Mouse (Mus musculus) Patski (cell line): ENCODE measurements around the gene Cela3b. TPM values are rescaled to one million over a fixed set of nuclear protein-coding genes. Genes with fewer than 3 reads are reported as not detected.

Source experiments
- ATAC-seq: fragments of 100-300 bp; one replicate; pipeline ENCODE4 v1.8.0; 2021
- CTCF ChIA-PET: fragments of 350-600 bp; sonication (Branson Sonifier 250); formaldehyde crosslinking; loops from one replicate; lab custom pipeline; 2022; ENCODE audit warnings: inconsistent platforms; lab: Charles Lee
- POLR2A ChIA-PET: fragments of 350-600 bp; sonication (Branson Sonifier 250); formaldehyde crosslinking; loops from one replicate; lab custom pipeline; 2022; ENCODE audit warnings: antibody characterized with exemption, inconsistent platforms; lab: Charles Lee
- DNase-seq: peaks from one replicate; pipeline ENCODE4 v3.0.0-alpha.2; 2011; ENCODE audit warnings: low read depth, low spot score
- H3K27me3 ChIP-seq: fragments of 371-371 bp; one replicate; pipeline ENCODE4 v1.5.1; 2021
- CTCF ChIP-seq: fragments of 100-300 bp; IDR thresholded peaks from one replicate; pipeline ENCODE4 v1.5.1; 2021
- in situ Hi-C: fragments of 300-500 bp; cut with MboI; formaldehyde crosslinking; loops from 3 replicates; pipeline ENCODE4 v1.11.1; 2018; ENCODE audit warnings: low pct_unique_long_range_greater_than_20kb, mixed read lengths
- polyA plus RNA-seq: library from polyadenylated mRNA; unstranded; gene quantifications from one replicate; pipeline ENCODE4 v1.2.3, GENCODE M21; 2021

The Cela3b gene
- polyA plus RNA-seq, result not detected

GRCm38 (mm10) chr4:137430502-137430901 lies at the start of gene Cela3b:
Cela3b (minus strand) TSS chr4:137430540.
- ChIA-PET POLR2A (interaction anchor here (0.6 kb wide), 1 partner anchor 80 kb away, joined by 4 read pairs; no protein-coding TSS in a partner anchor), CTCF (no interaction called here)
- no peak for TF ChIP-seq CTCF
- no peak for ATAC-seq
- no peaks in the 10 kb centered on the region for H3K27me3 ChIP-seq
- in situ Hi-C loops, result loop anchor here (25.0 kb wide), 1 partner anchor 107 kb away; no protein-coding TSS in a partner anchor
- no peak for DNase-seq

GRCm38 (mm10) chr4:137479757-137480156 lies 49.4 kb upstream of the Cela3b start:
- no peak for TF ChIP-seq CTCF
- in situ Hi-C loops, result no loop called here
- no peaks in the 10 kb centered on the region for H3K27me3 ChIP-seq
- CTCF ChIA-PET, result no interaction called here
- ATAC-seq, result no peak
- POLR2A ChIA-PET, result no interaction called here
- DNase-seq, result no peak

- H3K27me3 ChIP-seq, result no peaks in the 10 kb centered on the region
- ChIA-PET POLR2A (no interaction called here), CTCF (interaction anchor here (1.1 to 2.1 kb wide), 3 partner anchors 10 to 201 kb away, joined by 3 to 5 read pairs (median 5); partner anchors contain the start of gene Wnt4)
- in situ Hi-C loops, result no loop called here
- TF ChIP-seq CTCF, result no peak
- DNase-seq, result no peak
- ATAC-seq, result no peak
Measured at GRCm38 (mm10) chr4:137478306-137478705, 48.0 kb upstream of the Cela3b start.

GRCm38 (mm10) chr4:137477611-137478010 lies 47.3 kb upstream of the Cela3b start:
- POLR2A ChIA-PET, result interaction anchor here (0.7 kb wide), 1 partner anchor 16 kb away, joined by 3 read pairs; no protein-coding TSS in a partner anchor

GRCm38 (mm10) chr4:137476761-137477237 lies 46.5 kb upstream of the Cela3b start:
- CTCF ChIA-PET, result interaction anchor here (1.8 to 2.1 kb wide), 2 partner anchors 12 to 33 kb away, joined by 5 read pairs; no protein-coding TSS in a partner anchor
- ATAC-seq (no peak), DNase-seq (no peak)
- in situ Hi-C loops, result no loop called here
- POLR2A ChIA-PET, result interaction anchor here (0.6 to 1.1 kb wide), 3 partner anchors 11 to 119 kb away, joined by 3 read pairs; partner anchors contain the start of gene Cdc42
- no peak for TF ChIP-seq CTCF
- H3K27me3 ChIP-seq, result no peaks in the 10 kb centered on the region

More at GRCm38 (mm10) chr4:137477611-137478010, 47.3 kb upstream of the Cela3b start:
- H3K27me3 ChIP-seq, result no peaks in the 10 kb centered on the region
- no peak for DNase-seq
- CTCF ChIA-PET, result interaction anchor here (1.8 to 2.1 kb wide), 2 partner anchors 11 to 34 kb away, joined by 5 read pairs; no protein-coding TSS in a partner anchor
- in situ Hi-C loops, result no loop called here
- no peak for TF ChIP-seq CTCF
- ATAC-seq, result no peak

GRCm38 (mm10) chr4:137476065-137476760 lies 45.9 kb upstream of the Cela3b start:
- TF ChIP-seq CTCF, result no peak
- DNase-seq (no peak), ATAC-seq (no peak)
- CTCF ChIA-PET, result interaction anchor here (1.6 to 2.1 kb wide), 2 partner anchors 33 kb away, joined by 5 read pairs; no protein-coding TSS in a partner anchor
- in situ Hi-C loops, result no loop called here
- POLR2A ChIA-PET, result interaction anchor here (1.1 kb wide), 1 partner anchor 12 kb away, joined by 3 read pairs; no protein-coding TSS in a partner anchor
- no peaks in the 10 kb centered on the region for H3K27me3 ChIP-seq

GRCm38 (mm10) chr4:137475271-137476050 lies 45.1 kb upstream of the Cela3b start:
- H3K27me3 ChIP-seq, result no peaks in the 10 kb centered on the region
- TF ChIP-seq CTCF, result no peak
- POLR2A ChIA-PET, result interaction anchor here (1.1 kb wide), 1 partner anchor 12 kb away, joined by 3 read pairs; no protein-coding TSS in a partner anchor
- CTCF ChIA-PET, result interaction anchor here (1.6 kb wide), 1 partner anchor 32 kb away, joined by 5 read pairs; no protein-coding TSS in a partner anchor
- in situ Hi-C loops, result no loop called here
- DNase-seq (no peak), ATAC-seq (no peak)

GRCm38 (mm10) chr4:137474694-137475093 lies 44.4 kb upstream of the Cela3b start:
- ChIA-PET POLR2A (no interaction called here), CTCF (interaction anchor here (1.6 kb wide), 1 partner anchor 31 kb away, joined by 5 read pairs; no protein-coding TSS in a partner anchor)
- in situ Hi-C loops, result no loop called here
- DNase-seq, result no peak
- ATAC-seq, result no peak
- TF ChIP-seq CTCF, result no peak
- no peaks in the 10 kb centered on the region for H3K27me3 ChIP-seq

- POLR2A ChIA-PET, result no interaction called here
- CTCF ChIA-PET, result interaction anchor here (1.0 kb wide), 1 partner anchor 12 kb away, joined by 3 read pairs; no protein-coding TSS in a partner anchor
- no peak for TF ChIP-seq CTCF
- H3K27me3 ChIP-seq, result no peaks in the 10 kb centered on the region
- ATAC-seq (no peak), DNase-seq (no peak)
- in situ Hi-C loops, result no loop called here
Measured at GRCm38 (mm10) chr4:137473701-137474388, 43.5 kb upstream of the Cela3b start.
